Mouse (Mus musculus): ENCODE results near the gene Ccl24. TPM values are rescaled to one million over a fixed set of nuclear protein-coding genes. Genes with fewer than 3 reads are reported as not detected.

Ccl24 gene
- polyA plus RNA-seq, 1 experiment from 2014 or later = 2.1 TPM

- peaks cover 4% of the 10 kb centered on the region; the same call in 1 of the 2 replicates for H3K4me1 ChIP-seq
- no peaks in the 10 kb centered on the region for H3K36me3 ChIP-seq
- no peak overlapping the region for H3K4me2 ChIP-seq
- no peaks in the 10 kb centered on the region for H3K9me3 ChIP-seq (replicated peaks)
- no peak overlapping the region for H3K27ac ChIP-seq (replicated peaks)
- no peaks in the 10 kb centered on the region for H3K27me3 ChIP-seq (replicated peaks)
- no peak overlapping the region for H3K9ac ChIP-seq (replicated peaks)
- no peak overlapping the region for H3K4me3 ChIP-seq (replicated peaks)
- no peak for ATAC-seq (ENCODE audit: low FRiP score)
- WGBS = 89% methylated on average over 2 of the region's 2 CpGs
These were observed 48.8 kb downstream of the Ccl24 start for GRCm38 (mm10) chr5:135524087-135524486.

GRCm38 (mm10) chr5:135522111-135522722 is 50.6 kb downstream of the Ccl24 start:
- Histone ChIP-seq H3K4me2 (no peak overlapping the region), H3K9me3 (replicated peaks) (no peaks in the 10 kb centered on the region), H3K36me3 (no peaks in the 10 kb centered on the region), H3K27me3 (replicated peaks) (no peaks in the 10 kb centered on the region), H3K4me3 (replicated peaks) (no peak overlapping the region), H3K27ac (replicated peaks) (no peak overlapping the region), H3K4me1 (peaks cover 4% of the 10 kb centered on the region; the same call in 1 of the 2 replicates), H3K9ac (replicated peaks) (no peak overlapping the region)
- no peak for ATAC-seq (ENCODE audit: low FRiP score)
- WGBS = 88% methylated on average over 9 of the region's 9 CpGs

Other genes starting within 250 kb of the Ccl24 start
- gene Fkbp6, start 223.0 kb downstream of the Ccl24 start, polyA plus RNA-seq (2015; fragmentation: Nextera tagmentation; extraction: Ambion mirVana) = 0.20 TPM in 1 of 2 replicates, not detected in the other
- 0.13 TPM in 1 of 2 replicates, not detected in the other for gene Trim50, start 219.8 kb downstream of the Ccl24 start, polyA plus RNA-seq (2015; fragmentation: Nextera tagmentation; extraction: Ambion mirVana)
- 29.4 and 31.8 TPM in 2 replicates for gene Nsun5, start 203.1 kb downstream of the Ccl24 start, polyA plus RNA-seq (2015; fragmentation: Nextera tagmentation; extraction: Ambion mirVana)
- gene Pom121, start 178.5 kb downstream of the Ccl24 start, polyA plus RNA-seq (2015; fragmentation: Nextera tagmentation; extraction: Ambion mirVana) = 7.7 and 9.5 TPM in 2 replicates
- 37.8 and 41.2 TPM in 2 replicates for gene Hip1, start 27.9 kb downstream of the Ccl24 start, polyA plus RNA-seq (2015; fragmentation: Nextera tagmentation; extraction: Ambion mirVana)
- not detected in 2 replicates for gene Ccl26, start 9.5 kb downstream of the Ccl24 start, polyA plus RNA-seq (2015; fragmentation: Nextera tagmentation; extraction: Ambion mirVana)
- 91.1 and 94.6 TPM in 2 replicates for gene Rhbdd2, start 59.6 kb upstream of the Ccl24 start, polyA plus RNA-seq (2015; fragmentation: Nextera tagmentation; extraction: Ambion mirVana)
- 91.6 and 92.1 TPM in 2 replicates for gene Por, start 97.0 kb upstream of the Ccl24 start, polyA plus RNA-seq (2015; fragmentation: Nextera tagmentation; extraction: Ambion mirVana)
- gene Tmem120a, start 171.4 kb upstream of the Ccl24 start, polyA plus RNA-seq (2015; fragmentation: Nextera tagmentation; extraction: Ambion mirVana) = 73.6 and 88.2 TPM in 2 replicates
- gene Styxl1, start 205.3 kb upstream of the Ccl24 start, polyA plus RNA-seq (2015; fragmentation: Nextera tagmentation; extraction: Ambion mirVana) = 0.36 and 0.88 TPM in 2 replicates
- gene Mdh2, start 205.4 kb upstream of the Ccl24 start, polyA plus RNA-seq (2015; fragmentation: Nextera tagmentation; extraction: Ambion mirVana) = 658 and 665 TPM in 2 replicates
- gene Srrm3, start 233.8 kb upstream of the Ccl24 start, polyA plus RNA-seq (2015; fragmentation: Nextera tagmentation; extraction: Ambion mirVana) = 65.5 and 87.3 TPM in 2 replicates